Mouse (Mus musculus): ENCODE results near the gene Arhgap35. TPM values are rescaled to one million over a fixed set of nuclear protein-coding genes. Genes with fewer than 3 reads are reported as not detected.

The Arhgap35 gene
- 4.5 and 5.6 TPM in 2 replicates for polyA plus RNA-seq (2012; rRNA removed; ENCODE audit: low replicate concordance)

DNA sequence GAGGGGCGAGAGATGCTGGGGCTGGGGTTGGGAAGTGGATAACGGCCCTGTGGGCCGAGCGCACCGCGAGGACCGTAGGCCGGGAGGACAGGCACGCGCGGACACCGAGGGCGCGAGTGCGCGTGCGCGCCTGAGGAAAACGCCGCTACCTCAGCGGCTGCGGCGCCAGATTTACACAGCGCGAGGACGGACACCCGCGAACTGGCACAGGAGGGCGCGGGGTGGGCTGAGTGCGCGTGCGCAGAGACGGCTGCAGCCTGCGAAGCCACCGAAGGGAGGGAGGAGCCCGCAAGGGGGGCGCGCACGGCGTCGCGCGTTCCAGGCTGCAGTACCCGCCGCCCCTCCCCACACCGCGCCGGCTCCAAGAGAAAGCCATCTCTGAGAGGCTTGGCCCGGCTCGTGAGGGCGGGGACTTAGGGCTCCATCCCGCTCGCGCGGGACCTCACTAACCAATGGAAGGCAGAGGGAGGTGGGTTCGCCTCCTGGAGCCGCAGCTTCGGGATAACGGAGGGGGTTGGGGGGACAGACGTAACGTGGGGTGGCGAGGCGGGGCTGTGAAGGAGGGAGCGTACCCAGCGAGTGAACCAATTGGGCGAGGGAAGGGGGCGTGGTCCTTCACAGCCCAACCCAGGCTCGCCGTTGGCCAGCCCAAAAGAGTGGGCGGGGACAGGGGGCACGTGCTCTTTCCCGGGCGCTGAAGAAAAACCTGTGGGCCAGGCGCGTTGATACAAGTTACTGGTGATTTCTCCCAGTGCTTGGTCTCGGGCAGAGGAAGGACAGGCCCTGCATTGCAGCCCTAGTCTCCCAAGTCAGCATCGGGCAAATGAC, at the start of gene Arhgap35:
Arhgap35 (minus strand) TSS at position 106 of the 828 bp plus-strand sequence.

DNA sequence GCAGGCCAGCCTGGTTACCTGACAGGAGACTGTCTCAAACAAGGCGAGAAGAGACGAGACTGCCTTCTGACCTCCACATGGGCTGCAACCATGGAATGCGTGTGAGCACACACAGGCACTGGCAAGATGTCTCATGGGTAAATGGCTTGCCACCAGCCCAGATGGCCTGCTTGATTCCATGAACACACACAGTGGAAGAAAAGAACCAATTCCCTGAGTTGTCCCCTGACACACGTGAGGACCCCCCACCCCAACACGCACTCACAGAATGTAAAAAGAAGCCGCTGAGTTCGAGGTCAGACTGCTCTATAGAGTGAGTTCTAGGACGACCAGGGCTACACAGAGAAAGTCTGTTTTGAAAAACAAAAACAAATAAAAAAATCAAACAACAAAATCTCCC, 137.2 kb downstream of the Arhgap35 start, which contains the start of gene Npas1:
Npas1 (minus strand) TSS at position 101 of the 400 bp plus-strand sequence.

DNA sequence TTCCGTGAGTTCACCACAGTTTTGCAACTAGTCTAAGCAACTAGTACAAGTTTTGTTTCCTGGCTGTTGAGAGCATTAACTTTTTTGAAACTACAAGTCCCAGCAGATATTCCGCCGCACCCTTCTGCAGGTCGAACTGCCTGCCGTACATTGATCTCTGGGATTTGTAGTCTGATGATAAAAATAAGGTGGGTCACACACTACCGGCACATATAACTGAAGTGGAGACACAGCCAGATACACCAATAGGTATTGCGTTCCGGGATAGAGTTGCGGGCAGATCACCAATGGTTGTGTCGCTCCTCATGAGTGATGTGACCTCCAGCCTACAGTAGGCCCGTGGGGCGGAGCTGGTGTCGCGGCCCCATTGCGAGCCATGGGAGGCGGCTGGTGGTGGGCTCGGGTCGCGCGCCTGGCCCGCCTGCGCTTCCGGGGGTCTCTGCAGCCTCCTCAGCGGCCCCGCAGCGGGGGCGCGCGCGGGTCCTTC, 162.2 kb downstream of the Arhgap35 start, which contains the start of gene Tmem160:
Tmem160 (plus strand) TSS at position 193 of the 487 bp plus-strand sequence.

Other genes starting within 250 kb of the Arhgap35 start
- gene Sae1, start 227.2 kb downstream of the Arhgap35 start, polyA plus RNA-seq (2012; rRNA removed; ENCODE audit: low replicate concordance), result 9.4 and 12.3 TPM in 2 replicates
- 39.5 and 41.1 TPM in 2 replicates for gene Zc3h4, start 214.1 kb downstream of the Arhgap35 start, polyA plus RNA-seq (2012; rRNA removed; ENCODE audit: low replicate concordance)
- 271 and 522 TPM in 2 replicates for gene Tmem160, start 162.2 kb downstream of the Arhgap35 start, polyA plus RNA-seq (2012; rRNA removed; ENCODE audit: low replicate concordance)
- gene Npas1, start 137.3 kb downstream of the Arhgap35 start, polyA plus RNA-seq (2012; rRNA removed; ENCODE audit: low replicate concordance), result 0.11 TPM in 1 of 2 replicates, not detected in the other
- not detected in 2 replicates for gene Ceacam15, start 60.7 kb upstream of the Arhgap35 start, polyA plus RNA-seq (2012; rRNA removed; ENCODE audit: low replicate concordance)
- not detected in 2 replicates for gene Ceacam9, start 106.9 kb upstream of the Arhgap35 start, polyA plus RNA-seq (2012; rRNA removed; ENCODE audit: low replicate concordance)
- gene Ap2s1, start 123.4 kb upstream of the Arhgap35 start, polyA plus RNA-seq (2012; rRNA removed; ENCODE audit: low replicate concordance), result 344 and 546 TPM in 2 replicates
- 42.4 and 92.4 TPM in 2 replicates for gene Slc1a5, start 166.3 kb upstream of the Arhgap35 start, polyA plus RNA-seq (2012; rRNA removed; ENCODE audit: low replicate concordance)
- 80.9 and 82.2 TPM in 2 replicates for gene Strn4, start 200.9 kb upstream of the Arhgap35 start, polyA plus RNA-seq (2012; rRNA removed; ENCODE audit: low replicate concordance)
- 17.8 and 22.8 TPM in 2 replicates for gene Fkrp, start 201.7 kb upstream of the Arhgap35 start, polyA plus RNA-seq (2012; rRNA removed; ENCODE audit: low replicate concordance)
- 32.0 and 33.9 TPM in 2 replicates for gene Prkd2, start 227.9 kb upstream of the Arhgap35 start, polyA plus RNA-seq (2012; rRNA removed; ENCODE audit: low replicate concordance)

All from duodenum, adult 2 months (tissue).